Mouse (Mus musculus): ENCODE data around the gene Bmyc. TPM values are rescaled to one million over a fixed set of nuclear protein-coding genes. Genes with fewer than 3 reads are reported as not detected.
"Not testable (repeated sequence)": the region's sequence is repeated elsewhere in the genome, so short reads cannot be mapped to it uniquely, and the experiment has no call there.

Bmyc gene
- total RNA-seq (2021) = 10 to 100 TPM; 12.2 to 13.4 TPM

DNA sequence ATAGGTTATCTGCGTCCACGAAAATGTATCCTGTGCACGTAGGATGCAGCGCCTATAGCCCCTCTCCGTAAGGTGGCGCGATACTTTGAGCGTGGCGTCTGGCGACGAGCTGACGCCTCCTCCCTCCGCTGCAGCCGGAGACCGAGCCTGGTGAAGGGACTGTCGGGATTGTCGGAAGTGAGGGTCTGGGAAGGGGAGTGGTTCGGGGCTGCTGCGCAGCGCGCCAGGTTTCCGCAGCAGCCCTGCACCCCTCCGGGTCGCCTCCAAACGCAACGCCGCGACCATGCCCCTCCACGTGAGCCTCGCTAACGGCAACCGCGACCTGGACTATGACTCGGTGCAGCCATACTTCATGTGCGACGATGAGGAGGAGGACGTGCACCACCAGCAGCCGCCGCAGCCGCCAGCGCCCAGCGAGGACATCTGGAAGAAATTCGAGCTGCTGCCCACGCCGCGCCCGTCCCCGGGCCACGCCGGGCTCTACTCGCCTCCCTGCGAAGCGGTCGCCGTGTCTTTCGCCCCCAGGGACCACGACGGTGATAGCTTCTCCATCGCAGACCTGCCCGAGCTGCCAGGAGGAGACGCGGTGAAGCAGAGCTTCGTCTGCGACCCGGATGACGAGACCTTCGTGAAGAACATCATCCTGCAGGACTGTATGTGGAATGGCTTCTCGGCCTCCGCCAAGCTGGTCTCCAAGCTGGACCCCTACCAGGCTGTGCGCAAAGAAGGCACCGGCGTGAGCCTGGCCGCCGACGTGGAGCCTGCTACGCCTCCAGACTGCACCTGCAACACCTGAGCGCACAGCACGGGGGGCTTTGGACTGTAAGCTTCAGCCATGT is at the start of gene Bmyc:
Gene Bmyc, plus strand, starts transcription at position 97 of the 839 bp plus-strand sequence.
- peak; percentile 75 to 77 for DNase-seq
- intact Hi-C loops (cut with DNase I) = no loop called here

- intact Hi-C loops (cut with DNase I) = no loop called here
- DNase-seq = peak in 1 of 2 experiments; percentile 13
Measured at GRCm38 (mm10) chr2:25657246-25657645, 49.3 kb upstream of the Bmyc start.

DNA sequence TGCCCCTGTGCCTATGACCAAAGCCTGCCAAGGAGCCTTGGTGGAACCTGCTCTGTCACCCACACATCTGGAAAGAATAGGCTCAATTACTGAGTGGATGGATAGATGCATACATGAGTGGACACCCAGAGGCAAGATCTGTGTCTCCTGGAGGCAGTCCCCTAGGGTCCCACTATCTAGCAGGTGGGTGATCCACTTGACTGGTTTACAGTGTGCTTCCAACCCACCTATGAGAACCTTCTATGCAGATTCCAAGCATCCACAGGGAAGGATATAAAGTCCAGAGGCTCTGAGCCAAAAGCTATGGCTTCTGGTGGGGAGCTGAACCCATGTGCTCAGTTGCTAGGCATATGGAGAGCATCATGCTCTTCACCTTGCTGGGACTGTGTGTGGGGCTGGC is 48.9 kb upstream of the Bmyc start, which contains the start of gene Lcn5:
Gene Lcn5, plus strand, starts transcription at position 301 of the 400 bp plus-strand sequence.
- intact Hi-C loops (cut with DNase I) = no loop called here
- DNase-seq = no peak

DNA sequence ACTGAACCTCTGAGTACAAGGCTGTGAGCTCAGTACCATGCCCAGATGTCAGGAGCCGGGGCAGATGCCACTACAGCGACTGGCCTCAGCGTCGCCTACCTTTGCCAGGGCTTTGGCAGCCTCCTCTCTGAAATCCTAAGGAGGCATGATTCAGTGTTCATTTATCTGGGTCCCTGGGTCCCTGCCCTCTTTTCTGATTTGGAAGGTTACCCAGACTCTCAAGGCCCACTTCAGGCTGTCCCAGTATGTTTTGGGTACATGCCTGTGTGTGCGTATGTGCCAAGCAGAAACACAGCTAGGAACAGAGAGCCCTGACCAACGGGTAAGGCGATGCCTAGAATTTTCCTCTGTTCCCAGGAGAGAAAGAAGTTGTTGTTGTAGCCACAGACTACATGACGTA is 46.3 kb upstream of the Bmyc start:
- intact Hi-C loops (cut with DNase I) = no loop called here
- peak in 1 of 2 experiments; percentile 14 for DNase-seq

DNA sequence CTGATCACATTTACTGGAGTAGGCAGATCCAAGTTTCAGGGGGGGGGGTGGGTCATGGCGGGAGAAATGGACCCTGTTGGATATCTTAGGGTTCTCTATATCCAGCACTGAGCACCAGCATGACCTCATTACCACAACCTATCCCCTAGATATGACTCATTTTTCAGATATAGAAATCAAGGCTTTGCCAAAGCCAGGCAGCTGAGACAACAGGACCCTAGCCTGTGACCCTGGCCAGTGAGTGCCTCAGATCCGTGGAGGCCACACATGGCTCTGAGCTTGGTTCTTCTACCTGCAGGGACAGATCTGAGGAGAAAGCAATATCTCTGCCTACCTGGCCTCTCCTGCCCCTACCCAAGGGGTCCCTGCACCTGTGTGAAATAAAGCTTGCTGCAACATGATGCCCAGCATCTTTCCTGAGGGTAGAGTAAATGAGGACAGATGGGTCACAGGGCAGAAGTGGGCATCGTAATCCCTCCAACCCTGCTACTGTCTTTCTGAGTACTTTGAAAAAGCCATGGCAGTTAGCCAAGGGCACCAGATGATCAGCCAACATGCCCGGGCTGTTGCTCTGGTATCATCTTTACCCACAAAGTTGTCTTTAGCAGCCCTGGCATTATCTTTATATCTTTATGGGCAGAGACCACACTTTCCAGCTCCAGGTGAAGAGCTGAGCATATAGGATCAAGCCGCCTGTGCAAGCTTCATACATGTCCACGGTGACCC is 45.1 kb upstream of the Bmyc start:
- intact Hi-C loops (cut with DNase I) = no loop called here
- no peak for DNase-seq

- peak; percentile 33 to 52 for DNase-seq
- intact Hi-C loops (cut with DNase I) = no loop called here
Measured at GRCm38 (mm10) chr2:25663511-25663910, 43.0 kb upstream of the Bmyc start.

- no peak for DNase-seq
- intact Hi-C loops (cut with DNase I) = no loop called here
Measured at GRCm38 (mm10) chr2:25664125-25664524, 42.4 kb upstream of the Bmyc start.

DNA sequence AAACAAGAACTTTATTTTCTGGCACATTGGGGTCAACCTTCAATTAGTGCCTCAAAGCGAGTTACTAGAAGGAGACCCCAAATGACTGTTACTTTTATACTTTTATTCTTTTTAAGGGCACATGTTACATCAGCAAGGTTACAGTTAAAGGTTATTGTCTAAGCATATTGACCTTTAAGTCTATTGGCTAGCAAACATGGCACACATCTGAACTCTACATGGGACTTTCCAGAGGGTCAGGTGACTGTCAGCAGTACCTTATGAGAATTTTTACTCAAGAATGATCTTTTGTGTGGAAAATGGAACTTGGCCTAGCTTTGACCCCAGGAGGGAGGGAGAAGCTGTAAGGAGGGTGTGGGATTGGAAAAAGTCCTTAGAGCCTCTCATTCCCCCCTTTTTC is 40.0 kb upstream of the Bmyc start:
- intact Hi-C loops (cut with DNase I) = no loop called here
- DNase-seq = no peak

GRCm38 (mm10) chr2:25676486-25676885 is 30.1 kb upstream of the Bmyc start, which contains the start of gene Lcn6:
Gene Lcn6, plus strand, starts transcription at chr2:25676786.
- no peak for DNase-seq
- intact Hi-C loops (cut with DNase I) = no loop called here

DNA sequence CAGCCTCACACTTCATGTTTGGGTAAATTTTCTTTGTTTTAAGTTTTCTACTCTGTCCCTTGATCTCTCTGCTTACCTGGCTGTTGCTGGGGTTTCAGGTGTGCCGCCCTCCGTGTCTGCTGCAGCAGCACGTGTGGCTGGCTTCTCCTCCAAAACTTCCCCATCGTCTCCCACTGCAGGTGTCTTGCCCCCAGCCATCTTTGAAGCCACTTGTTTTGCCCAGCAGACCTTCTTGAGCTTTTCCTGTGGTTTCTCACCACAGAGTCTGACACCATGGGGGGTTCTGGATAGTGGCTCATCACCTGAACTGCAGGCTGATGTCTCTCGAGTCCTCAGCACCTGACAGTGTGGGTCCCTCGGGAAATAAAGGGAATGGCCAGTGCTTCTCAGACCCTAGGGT is 27.0 kb upstream of the Bmyc start:
- intact Hi-C loops (cut with DNase I) = no loop called here
- DNase-seq = no peak

GRCm38 (mm10) chr2:25682426-25682825 is 24.1 kb upstream of the Bmyc start, which contains the start of gene Lcn10:
Gene Lcn10, plus strand, starts transcription at chr2:25682726.
- no peak for DNase-seq
- intact Hi-C loops (cut with DNase I) = loop anchor here (5.0 kb wide), 1 partner anchor 50 kb away; no protein-coding TSS in a partner anchor

GRCm38 (mm10) chr2:25686941-25687340 is 19.6 kb upstream of the Bmyc start:
- intact Hi-C loops (cut with DNase I) = no loop called here
- DNase-seq = no peak

GRCm38 (mm10) chr2:25694605-25695004 is 11.9 kb upstream of the Bmyc start:
- DNase-seq = peak; percentile 61 to 78
- intact Hi-C loops (cut with DNase I) = no loop called here

DNA sequence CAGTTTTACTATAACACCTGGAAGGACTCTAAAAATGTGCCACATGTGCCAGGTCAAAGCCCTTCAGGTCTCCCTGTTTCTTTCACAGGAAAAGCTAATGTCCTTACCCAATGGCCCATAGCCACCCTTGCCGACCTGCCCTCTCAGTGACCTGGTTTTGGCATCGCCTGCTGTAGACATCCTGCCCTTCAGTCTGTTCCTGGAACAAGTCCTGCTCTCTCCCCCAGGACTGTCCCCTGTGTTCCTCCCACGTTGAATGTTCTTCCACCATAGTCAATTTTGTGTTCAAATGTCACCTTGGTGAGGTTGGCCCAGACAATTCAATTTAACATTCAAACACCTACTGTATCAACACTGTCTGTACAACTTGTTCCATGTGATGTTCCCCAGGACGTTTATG is 9.6 kb upstream of the Bmyc start:
- DNase-seq = no peak
- intact Hi-C loops (cut with DNase I) = no loop called here

- no peak for DNase-seq
- intact Hi-C loops (cut with DNase I) = loop anchor here (2.0 kb wide), 1 partner anchor 54 kb away; no protein-coding TSS in a partner anchor
Measured at GRCm38 (mm10) chr2:25698696-25699095, 7.8 kb upstream of the Bmyc start.

- intact Hi-C loops (cut with DNase I) = loop anchor here (2.0 kb wide), 1 partner anchor 53 kb away; no protein-coding TSS in a partner anchor
- not testable (repeated sequence) for DNase-seq
Measured at GRCm38 (mm10) chr2:25699743-25700142, 6.8 kb upstream of the Bmyc start, which contains the start of gene Obp2a. Gene Obp2a, plus strand, starts transcription at chr2:25700043.

DNA sequence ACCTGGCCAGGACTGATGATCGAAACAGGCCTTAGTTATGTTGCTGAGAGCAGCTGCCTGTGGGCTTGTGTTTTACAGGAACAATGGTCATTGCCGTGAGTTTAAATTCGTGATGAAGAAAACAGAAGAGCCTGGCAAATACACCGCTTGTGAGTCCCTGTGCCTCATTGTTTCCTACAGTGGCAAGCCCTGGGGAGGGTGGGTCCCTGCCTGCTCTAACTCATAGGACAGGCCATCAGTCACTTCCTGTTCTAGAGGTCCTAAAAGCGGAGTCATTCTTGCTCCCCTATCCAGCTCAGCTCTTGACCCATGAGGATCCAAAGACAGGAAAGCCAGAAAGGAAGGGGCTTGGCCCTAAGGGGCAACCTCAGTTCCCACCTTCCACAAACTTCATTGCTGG is 5.5 kb upstream of the Bmyc start:
- no peak for DNase-seq
- intact Hi-C loops (cut with DNase I) = no loop called here

DNA sequence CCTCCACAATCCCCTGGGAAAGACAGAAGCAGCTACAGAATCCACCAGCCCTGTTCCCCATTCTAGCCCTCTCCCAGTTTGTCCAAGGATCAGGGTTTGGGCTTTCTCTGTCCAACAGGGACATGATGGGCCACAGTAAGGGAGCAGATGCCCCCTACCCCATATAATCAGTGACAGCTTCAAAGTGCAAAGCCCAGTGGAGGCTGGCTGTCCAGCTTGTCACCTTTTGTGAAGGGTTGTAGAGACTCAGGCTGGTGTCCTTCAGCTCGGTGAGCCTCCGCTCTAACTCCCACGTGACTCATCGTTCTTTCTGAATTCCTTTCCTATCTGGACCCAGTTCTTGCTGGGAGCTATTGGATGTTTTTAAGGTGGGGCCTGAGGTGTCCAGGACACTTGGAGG is 2.8 kb upstream of the Bmyc start:
- intact Hi-C loops (cut with DNase I) = no loop called here
- DNase-seq = no peak

DNA sequence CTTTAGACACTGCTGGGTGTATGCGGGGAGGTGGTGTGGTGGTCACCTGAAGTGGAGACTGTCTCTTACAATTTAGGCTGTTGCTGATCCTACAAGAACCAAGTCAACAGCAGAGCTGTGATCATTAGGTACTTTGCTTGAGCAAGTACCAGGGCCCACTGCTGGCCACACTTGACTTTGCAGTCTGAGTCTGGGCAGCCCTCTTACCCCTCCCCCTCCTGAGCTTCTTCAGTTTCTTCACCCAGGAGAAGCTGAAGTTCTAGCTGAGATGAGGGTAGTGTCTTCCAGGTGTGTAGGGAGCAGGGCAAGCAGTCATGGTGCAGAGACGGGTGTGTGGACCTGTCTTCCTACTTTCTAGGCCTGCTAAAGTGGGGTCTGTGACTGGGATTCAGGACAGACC is 1.6 kb downstream of the Bmyc start:
- no peak for DNase-seq
- intact Hi-C loops (cut with DNase I) = no loop called here

- intact Hi-C loops (cut with DNase I); DNase-seq: not testable (repeated sequence)
Measured at GRCm38 (mm10) chr2:25709056-25709455, 2.5 kb downstream of the Bmyc start.

DNA sequence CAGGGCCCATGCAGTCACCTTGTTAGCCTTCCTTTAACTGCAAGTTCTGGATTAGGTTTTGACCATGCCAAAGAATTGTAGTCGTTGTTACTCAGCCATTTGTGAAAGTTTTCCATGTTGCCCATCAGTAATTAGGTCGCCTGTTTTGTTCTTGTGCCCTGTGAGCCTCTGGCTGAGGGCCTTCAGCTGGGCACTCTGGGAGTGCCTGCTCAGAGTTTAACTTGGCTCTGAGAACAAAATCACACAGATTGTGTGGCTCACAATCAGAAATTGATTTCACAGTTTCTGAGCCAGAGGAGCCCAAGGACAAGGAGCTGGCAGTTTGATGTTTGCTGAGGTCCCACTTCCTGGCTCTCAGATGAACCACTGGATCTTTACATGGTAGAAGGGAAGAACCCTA is 3.3 kb downstream of the Bmyc start:
- not testable (repeated sequence) for DNase-seq
- intact Hi-C loops (cut with DNase I) = loop anchor here (2.0 kb wide), 1 partner anchor 39 kb away; no protein-coding TSS in a partner anchor

Data from heart, postnatal 36 days (tissue).